Mouse (Mus musculus) kidney, adult 2 months (tissue): ENCODE data around the gene Utp6.
"Not testable (repeated sequence)": the region's sequence is repeated elsewhere in the genome, so short reads cannot be mapped to it uniquely, and the experiment has no call there.

Experiments used
- CTCF ChIP-seq: fragments of 200-500 bp; conservative IDR thresholded peaks from 2 replicates; pipeline ENCODE4 v1.5.1; 2011; ENCODE audit warnings: low read depth, mild to moderate bottlenecking, control low read depth, low read length, moderate library complexity, mixed read lengths; ENCODE audit not compliant: insufficient read depth, insufficient read length
- POLR2A ChIP-seq: fragments of 200-500 bp; IDR thresholded peaks from one replicate; pipeline ENCODE4 v1.6.1; 2011; ENCODE audit warnings: low read depth, low read length, control low read depth

- not testable (repeated sequence) for TF ChIP-seq CTCF, POLR2A
These were observed 14.5 kb upstream of the Utp6 start for GRCm38 (mm10) chr11:79976645-79977044.
